Mouse (Mus musculus) embryonic fibroblast, embryonic 13.5 days (primary cell): ENCODE measurements around the gene Rgmb.

Source experiments
- CTCF ChIP-seq: IDR thresholded peaks from 2 replicates; pipeline ENCODE4 v1.5.1; 2011; ENCODE audit warnings: mild to moderate bottlenecking, control low read depth, low read length, moderate library complexity, borderline replicate concordance; ENCODE audit not compliant: insufficient read depth
- POLR2A ChIP-seq: IDR thresholded peaks from 2 replicates; pipeline ENCODE4 v1.6.1; 2011; ENCODE audit warnings: low read depth, mild to moderate bottlenecking, control low read depth, low read length, moderate library complexity

GRCm38 (mm10) chr17:15808015-15808414 lies 22.8 kb downstream of the Rgmb start:
- TF ChIP-seq CTCF (no peak), POLR2A (no peak)
